14 mouse cellular contexts compared by ENCODE assay signal in genomic region chr16:91771334-91771733, GRCm38 (mm10). TPM values are rescaled to one million over a fixed set of nuclear protein-coding genes. Genes with fewer than 3 reads are reported as not detected.
DNase-seq lines count a peak whose midpoint lies in the region; ATAC-seq and TF ChIP-seq lines count a peak whose summit lies in the region.
"Had no signal": no experiment of that assay in that cellular context is flagged by ENCODE, and none has a peak within 500 bp of the region (broad histone marks: within the 10 kb centered on the region; RNA-seq: fewer than 3 reads in every experiment).

No protein-coding gene starts in this region.

- intact Hi-C loops in heart, postnatal 10 days (cut with DNase I) = no loop called here

- H3K27me3 ChIP-seq in heart, embryonic 10.5 days (ENCODE audit: insufficient read depth, poor library complexity, severe bottlenecking) = no peaks in the 10 kb centered on the region
- no peaks in the 10 kb centered on the region for H3K27me3 ChIP-seq in forebrain, embryonic 12.5 days
- no peaks in the 10 kb centered on the region for H3K27me3 ChIP-seq in hindbrain, embryonic 11.5 days (ENCODE audit: control insufficient read depth, insufficient read depth, low read length)
- no peaks in the 10 kb centered on the region for H3K27me3 ChIP-seq in midbrain, embryonic 14.5 days (ENCODE audit: control insufficient read depth, insufficient read depth, low read length)

- no peaks in the 10 kb centered on the region for H3K9me3 ChIP-seq in heart, embryonic 10.5 days
- no peaks in the 10 kb centered on the region for H3K9me3 ChIP-seq in forebrain, embryonic 12.5 days
- H3K9me3 ChIP-seq in hindbrain, embryonic 11.5 days (ENCODE audit: control insufficient read depth, low read length) = no peaks in the 10 kb centered on the region
- no peaks in the 10 kb centered on the region for H3K9me3 ChIP-seq in midbrain, embryonic 14.5 days (ENCODE audit: control insufficient read depth, low read length)
- H3K9me3 ChIP-seq: G1E had no signal

- no peak overlapping the region for H3K9ac ChIP-seq in forebrain, embryonic 12.5 days
- no peak overlapping the region for H3K9ac ChIP-seq in hindbrain, embryonic 11.5 days (ENCODE audit: low read depth, low read length)
- H3K9ac ChIP-seq in midbrain, embryonic 14.5 days (replicated peaks; ENCODE audit: low read length) = peak overlapping the region; percentile 36; the same call in 1 of the 2 replicates

- 67% methylated on average over 6 of the region's 6 CpGs for WGBS in heart, embryonic 10.5 days
- WGBS in forebrain, embryonic 12.5 days = 72% methylated on average over 6 of the region's 6 CpGs
- WGBS in hindbrain, embryonic 11.5 days = 63% methylated on average over 6 of the region's 6 CpGs
- WGBS in midbrain, embryonic 14.5 days = 69% methylated on average over 6 of the region's 6 CpGs
- WGBS in lung, adult 2 months = 93% methylated on average over 6 of the region's 6 CpGs

- peaks cover 48% of the 10 kb centered on the region for H3K4me1 ChIP-seq in heart, embryonic 10.5 days
- H3K4me1 ChIP-seq in forebrain, embryonic 12.5 days = peaks cover 35% of the 10 kb centered on the region
- peaks cover 15% of the 10 kb centered on the region for H3K4me1 ChIP-seq in hindbrain, embryonic 11.5 days (replicated peaks; ENCODE audit: control insufficient read depth, insufficient read depth, low read length)
- H3K4me1 ChIP-seq in midbrain, embryonic 14.5 days (ENCODE audit: control insufficient read depth, insufficient read depth, low read length) = peaks cover 37% of the 10 kb centered on the region
- no peaks in the 10 kb centered on the region for H3K4me1 ChIP-seq in lung, adult 2 months (ENCODE audit: control insufficient read depth, insufficient read depth, low read length)

- H3K27ac ChIP-seq in heart, embryonic 10.5 days = peak overlapping the region; percentile 44; the same call in 1 of the 2 replicates
- H3K27ac ChIP-seq in forebrain, embryonic 12.5 days = peak overlapping the region; percentile 69; the same call in 1 of the 2 replicates
- peak overlapping the region; percentile 70 for H3K27ac ChIP-seq in hindbrain, embryonic 11.5 days (ENCODE audit: low read depth, low read length)
- H3K27ac ChIP-seq in midbrain, embryonic 14.5 days (replicated peaks; ENCODE audit: low read depth, low read length) = peak overlapping the region; percentile 81

- ATAC-seq in forebrain, embryonic 12.5 days (ENCODE audit: low FRiP score) = 0 out of 2 replicates have a peak, but pooled peaks have one; percentile 40
- ATAC-seq in hindbrain, embryonic 11.5 days (ENCODE audit: low FRiP score) = peak; percentile 33
- ATAC-seq in midbrain, embryonic 14.5 days (ENCODE audit: low FRiP score, low TSS enrichment) = no peak
- ATAC-seq in cerebellum, adult (ENCODE audit: insufficient number of reproducible peaks, low FRiP score, low TSS enrichment) = no peak

- DNase-seq in heart, embryonic 10.5 days (ENCODE audit: low spot score) = peak; percentile 60
- no peak for DNase-seq in heart, postnatal 10 days
- DNase-seq in hindbrain, embryonic 11.5 days (ENCODE audit: low spot score) = peak; percentile 28
- no peak for DNase-seq in midbrain, embryonic 14.5 days
- no peak for DNase-seq in lung, adult 2 months
- DNase-seq in right cerebral cortex, adult 18-20 months = no peak
- DNase-seq: adrenal gland, postnatal 25 days; B cell, adult 2 months; kidney, adult 9 months; right cerebral cortex, postnatal 14 days; thymus, postnatal 25 days had no signal

- no peak for TF ChIP-seq POLR2A in lung, adult 2 months (IDR thresholded peaks at IDR 0.05; ENCODE audit: borderline replicate concordance, extremely low read depth, low read depth, low read length)

- H3K36me3 ChIP-seq in heart, embryonic 10.5 days = peaks cover 4% of the 10 kb centered on the region; the same call in 1 of the 2 replicates
- no peaks in the 10 kb centered on the region for H3K36me3 ChIP-seq in forebrain, embryonic 12.5 days (replicated peaks)
- H3K36me3 ChIP-seq in hindbrain, embryonic 11.5 days (ENCODE audit: control insufficient read depth, insufficient read depth, low read length) = no peaks in the 10 kb centered on the region
- no peaks in the 10 kb centered on the region for H3K36me3 ChIP-seq in midbrain, embryonic 14.5 days (ENCODE audit: control insufficient read depth, insufficient read depth, low read length)

- no peak overlapping the region for H3K4me3 ChIP-seq in heart, embryonic 10.5 days
- no peak overlapping the region for H3K4me3 ChIP-seq in forebrain, embryonic 12.5 days (replicated peaks)
- H3K4me3 ChIP-seq in hindbrain, embryonic 11.5 days (ENCODE audit: low read depth, low read length) = no peak overlapping the region
- no peak overlapping the region for H3K4me3 ChIP-seq in midbrain, embryonic 14.5 days (replicated peaks; ENCODE audit: low read depth, low read length)
- no peak overlapping the region for H3K4me3 ChIP-seq in lung, adult 2 months (replicated peaks; ENCODE audit: extremely low read depth, low read depth, low read length)

- no peak overlapping the region for H3K4me2 ChIP-seq in forebrain, embryonic 12.5 days
- no peak overlapping the region for H3K4me2 ChIP-seq in hindbrain, embryonic 11.5 days (replicated peaks; ENCODE audit: low read depth, low read length)
- H3K4me2 ChIP-seq in midbrain, embryonic 14.5 days (ENCODE audit: low read length) = no peak overlapping the region

- no peak for TF ChIP-seq CTCF in lung, adult 2 months (IDR thresholded peaks at IDR 0.05; ENCODE audit: insufficient read depth, low read length)

RNA-seq across cellular contexts. Expression of gene Itsn1, which starts 42.3 kb away (rescaled TPM):
- 26.0 and 26.5 TPM in 2 replicates for polyA plus RNA-seq in heart, embryonic 10.5 days (2016; fragmentation: Nextera tagmentation; extraction: Ambion mirVana)
- total RNA-seq in heart, postnatal 10 days (2021) = 10 to 100 TPM; 41.0 to 41.2 TPM
- polyA plus RNA-seq in forebrain, embryonic 12.5 days (2016; fragmentation: Nextera tagmentation; extraction: Ambion mirVana) = 65.4 and 71.4 TPM in 2 replicates
- 61.1 and 61.7 TPM in 2 replicates for polyA plus RNA-seq in hindbrain, embryonic 11.5 days (2014; fragmentation: Nextera tagmentation; extraction: Ambion mirVana)
- 57.8 and 67.5 TPM in 2 replicates for polyA plus RNA-seq in midbrain, embryonic 14.5 days (2014; fragmentation: Nextera tagmentation; extraction: Ambion mirVana)
- polyA plus RNA-seq in lung, adult 2 months (2012; rRNA removed) = 18.4 and 43.7 TPM in 2 replicates

RNA-seq across cellular contexts. Expression of gene Cryzl1, which starts 42.6 kb away (rescaled TPM):
- 58.0 and 60.3 TPM in 2 replicates for polyA plus RNA-seq in heart, embryonic 10.5 days (2016; fragmentation: Nextera tagmentation; extraction: Ambion mirVana)
- total RNA-seq in heart, postnatal 10 days (2021) = 10 to 100 TPM; 30.0 to 32.2 TPM
- polyA plus RNA-seq in forebrain, embryonic 12.5 days (2016; fragmentation: Nextera tagmentation; extraction: Ambion mirVana) = 76.7 and 79.5 TPM in 2 replicates
- 75.6 and 93.4 TPM in 2 replicates for polyA plus RNA-seq in hindbrain, embryonic 11.5 days (2014; fragmentation: Nextera tagmentation; extraction: Ambion mirVana)
- polyA plus RNA-seq in midbrain, embryonic 14.5 days (2014; fragmentation: Nextera tagmentation; extraction: Ambion mirVana) = 113 and 135 TPM in 2 replicates
- 22.3 and 29.8 TPM in 2 replicates for polyA plus RNA-seq in lung, adult 2 months (2012; rRNA removed)

Comparison
In these comparisons a context has a peak if more than half of its experiments do, and no peak if none do; other contexts are left out.
1. DNase-seq: peak in heart, embryonic 10.5 days (single experiment) and hindbrain, embryonic 11.5 days (single experiment); none in heart, postnatal 10 days (0 of 2), midbrain, embryonic 14.5 days (single experiment), lung, adult 2 months (single experiment) and right cerebral cortex, adult 18-20 months (single experiment).
2. ATAC-seq: peak in forebrain, embryonic 12.5 days (single experiment) and hindbrain, embryonic 11.5 days (single experiment); none in midbrain, embryonic 14.5 days (single experiment) and cerebellum, adult (single experiment).
3. Peak in every context shown above with its lines, with median percentiles within 50 percentile points of each other: H3K27ac ChIP-seq.